Mouse (Mus musculus): Measurements from ENCODE around the gene Umodl1.
A peak's percentile ranks its signal among the peaks of the same experiment; 100 is the strongest.

Umodl1 gene

DNA sequence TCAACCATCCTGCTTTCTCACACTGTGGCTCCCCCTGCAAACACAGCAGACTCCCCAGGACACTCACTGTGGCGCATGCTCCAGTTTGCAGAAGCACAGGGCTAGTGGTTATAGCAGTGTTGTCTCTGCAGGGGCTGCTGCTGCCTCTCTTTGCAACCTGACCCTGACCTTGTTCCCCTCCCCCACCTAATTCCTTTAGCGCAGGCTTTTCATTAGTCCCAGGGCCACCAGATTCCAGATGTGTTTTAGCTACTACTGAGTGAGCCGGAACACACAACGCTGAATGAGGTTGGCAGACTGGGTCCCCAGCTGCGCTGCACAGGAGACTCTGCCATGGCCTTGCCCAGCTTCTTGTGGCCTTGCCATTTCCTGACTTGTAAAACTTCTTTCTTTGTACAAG, 46.5 kb downstream of the Umodl1 start:
- no peak for DNase-seq (ENCODE audit: low spot score)

DNA sequence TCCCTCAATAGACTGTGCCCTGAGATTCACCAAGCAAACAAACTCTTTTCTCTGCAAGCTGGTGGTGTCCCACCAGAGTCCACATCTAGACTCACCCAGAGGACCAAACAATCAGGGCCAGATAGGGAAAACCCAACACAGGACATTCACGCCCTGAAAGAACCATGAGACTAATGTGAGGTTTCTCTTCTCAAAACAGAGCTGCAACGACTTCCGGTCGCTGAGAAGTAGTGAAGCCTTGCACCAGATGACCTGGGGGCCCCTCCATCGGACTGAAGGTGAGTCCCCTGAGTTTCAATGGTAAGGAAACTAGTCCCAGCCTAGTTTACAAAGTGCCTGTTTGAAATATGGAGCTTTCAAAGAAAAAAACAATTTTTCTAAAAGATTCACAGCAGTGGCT, 48.2 kb downstream of the Umodl1 start:
- no peak for DNase-seq (ENCODE audit: low spot score)

DNA sequence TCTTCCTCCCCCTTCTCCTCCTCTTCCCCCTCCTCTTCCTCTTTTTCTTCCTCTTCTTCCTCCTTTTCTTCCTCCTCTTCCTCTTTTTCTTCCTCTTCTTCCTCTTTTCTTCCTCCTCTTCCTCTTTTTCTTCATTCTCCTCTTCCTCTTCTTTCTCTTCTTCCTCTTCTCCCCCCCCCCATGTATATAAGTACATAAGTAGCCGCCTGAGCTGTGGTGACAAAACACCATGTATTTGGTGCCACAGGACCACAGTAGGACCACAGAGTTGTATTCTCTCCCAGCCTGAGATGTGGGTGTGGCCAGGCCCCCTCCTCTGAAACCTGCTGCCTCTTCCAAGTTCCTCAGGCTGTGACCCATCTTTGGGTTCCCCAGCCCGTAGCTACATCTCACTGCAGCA, 50.8 kb downstream of the Umodl1 start:
- DNase-seq (ENCODE audit: low spot score) = no peak

DNA sequence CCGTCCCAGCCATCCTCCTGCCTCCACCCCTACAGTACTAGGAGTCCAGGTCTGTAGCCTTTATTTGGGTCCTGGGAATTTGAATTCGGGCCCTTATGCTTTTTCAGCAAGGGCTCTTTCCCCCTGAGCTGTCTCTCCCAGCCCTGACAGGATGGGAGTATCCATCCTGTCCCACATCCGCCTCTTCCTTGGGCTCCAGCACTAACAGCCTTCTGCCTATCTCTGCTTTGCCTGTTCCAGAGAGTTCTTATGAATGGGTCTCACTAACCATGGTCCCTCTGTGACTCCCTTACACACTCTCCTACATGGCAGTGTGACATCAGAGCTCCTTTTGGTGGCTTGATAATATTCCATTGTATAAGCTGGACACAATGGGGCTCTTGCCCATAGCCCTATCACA, 52.9 kb downstream of the Umodl1 start:
- no peak for DNase-seq (ENCODE audit: low spot score)

DNA sequence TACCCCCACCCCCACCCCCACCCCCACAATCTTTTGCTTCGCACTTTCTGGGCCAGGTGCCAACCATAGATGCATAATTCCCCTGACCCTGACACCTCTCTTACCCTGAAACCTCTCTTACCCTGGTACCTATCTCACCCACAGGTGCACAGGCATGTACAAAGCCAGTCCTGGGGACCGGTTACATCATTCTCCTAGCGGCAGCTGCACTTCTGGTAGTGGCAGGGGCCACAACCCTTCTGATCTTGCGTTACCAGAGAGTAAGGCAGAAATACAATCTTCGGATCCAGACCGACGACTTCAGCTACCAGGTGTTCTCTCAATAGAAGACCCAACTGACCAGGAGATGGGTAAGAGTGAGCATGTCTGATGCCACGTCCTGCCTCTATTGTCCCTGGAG, 54.0 kb downstream of the Umodl1 start:
- DNase-seq (ENCODE audit: low spot score) = no peak

DNA sequence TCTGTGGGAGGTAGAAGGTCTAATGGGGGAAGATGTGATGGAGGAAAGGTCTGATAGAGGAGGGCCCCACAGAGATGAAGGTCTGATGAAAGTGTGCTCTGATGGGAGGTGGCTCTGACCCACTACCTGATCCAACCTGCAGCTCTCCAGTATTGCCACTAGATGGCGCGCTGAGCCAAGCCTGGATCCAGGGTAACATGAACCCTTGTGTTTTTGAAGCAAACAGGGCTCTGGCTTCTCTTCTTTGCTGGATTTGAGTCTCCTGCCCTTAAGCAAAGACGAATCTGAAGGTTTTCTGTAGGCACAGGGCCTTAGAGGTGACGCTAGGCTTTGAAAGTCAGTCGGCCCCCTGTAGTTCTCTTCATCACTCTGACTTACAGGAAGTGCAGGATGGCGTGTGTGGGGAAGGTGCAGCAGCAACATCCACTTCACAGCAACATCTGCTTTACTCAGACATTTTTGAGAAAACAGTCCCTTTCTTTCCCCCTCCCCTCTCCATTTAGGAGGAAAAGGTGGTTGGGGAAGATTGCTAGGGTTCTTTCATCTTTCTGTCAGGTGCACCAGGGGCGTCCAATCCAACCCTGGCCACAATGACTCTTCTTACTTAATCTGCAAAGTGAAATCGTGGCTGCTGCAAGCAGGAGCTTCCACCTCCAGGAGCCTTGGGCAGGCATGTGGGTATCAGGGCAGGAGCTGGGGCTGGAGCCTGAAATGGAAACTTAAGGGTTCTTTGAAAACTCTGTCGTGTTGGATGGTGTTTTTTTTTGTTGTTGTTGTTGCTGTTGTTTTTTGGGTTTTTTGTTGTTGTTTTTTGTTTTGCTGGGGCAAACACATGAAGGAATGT, 57.3 kb downstream of the Umodl1 start:
- DNase-seq (ENCODE audit: low spot score) = no peak

DNA sequence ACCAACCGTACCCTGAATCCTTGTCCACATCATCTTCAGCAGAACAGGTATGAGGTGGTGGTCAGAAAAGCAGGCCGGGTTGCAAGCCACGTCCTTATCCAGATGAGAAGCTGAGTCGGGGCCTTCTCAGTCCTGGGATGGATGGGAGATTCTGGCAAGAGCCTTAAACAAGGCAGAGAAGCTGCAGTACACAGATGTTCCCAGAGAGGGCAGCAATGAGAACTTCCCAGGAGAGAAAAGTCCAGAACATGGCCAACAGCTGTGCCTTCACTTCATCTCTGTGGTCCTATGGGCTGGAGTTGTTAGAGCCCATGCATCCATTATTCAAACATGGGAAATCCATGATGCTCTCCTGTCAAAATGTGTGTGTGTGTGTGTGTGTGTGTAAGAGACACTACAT, 63.8 kb downstream of the Umodl1 start:
- DNase-seq (ENCODE audit: low spot score) = peak; percentile 81

DNA sequence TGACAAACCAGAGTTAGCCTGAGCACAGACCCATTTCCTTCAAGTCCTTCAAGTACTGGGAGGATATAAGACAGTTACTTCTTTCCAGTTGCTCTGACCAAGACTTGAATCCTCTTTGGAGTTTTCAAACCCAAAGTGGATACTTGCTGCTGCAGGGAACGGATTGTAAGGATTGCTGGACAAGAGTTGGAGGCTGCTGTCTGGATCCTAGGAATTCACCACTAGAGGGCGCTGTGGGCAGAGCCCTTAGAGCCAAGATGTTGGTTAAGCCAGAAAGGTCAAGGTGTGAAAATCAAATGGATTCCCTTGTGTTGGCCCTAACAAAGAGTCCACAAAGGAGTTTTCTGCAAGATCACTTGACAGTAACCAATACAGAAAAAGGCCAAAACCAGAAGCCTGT, 65.1 kb downstream of the Umodl1 start:
- DNase-seq (ENCODE audit: low spot score) = peak; percentile 82

DNA sequence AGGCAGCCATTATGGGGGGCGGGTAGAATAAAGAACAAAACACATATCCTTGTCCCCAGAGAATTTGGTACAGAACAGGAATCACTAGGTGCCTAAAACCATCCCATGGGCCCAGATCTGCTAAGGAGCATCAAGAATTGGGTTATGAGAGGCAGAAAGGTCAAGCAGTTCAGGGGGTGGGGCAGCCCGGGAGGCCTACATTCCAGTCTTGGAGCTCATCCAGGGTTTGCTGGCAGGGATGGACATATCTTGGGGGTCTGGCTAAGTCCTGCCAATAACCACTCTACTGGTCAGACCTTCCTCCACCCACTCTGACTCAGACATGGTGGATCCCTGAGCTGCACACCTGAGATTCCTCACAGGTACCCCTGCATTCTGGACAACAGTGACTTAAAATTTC, 65.6 kb downstream of the Umodl1 start:
- DNase-seq (ENCODE audit: low spot score) = no peak

DNA sequence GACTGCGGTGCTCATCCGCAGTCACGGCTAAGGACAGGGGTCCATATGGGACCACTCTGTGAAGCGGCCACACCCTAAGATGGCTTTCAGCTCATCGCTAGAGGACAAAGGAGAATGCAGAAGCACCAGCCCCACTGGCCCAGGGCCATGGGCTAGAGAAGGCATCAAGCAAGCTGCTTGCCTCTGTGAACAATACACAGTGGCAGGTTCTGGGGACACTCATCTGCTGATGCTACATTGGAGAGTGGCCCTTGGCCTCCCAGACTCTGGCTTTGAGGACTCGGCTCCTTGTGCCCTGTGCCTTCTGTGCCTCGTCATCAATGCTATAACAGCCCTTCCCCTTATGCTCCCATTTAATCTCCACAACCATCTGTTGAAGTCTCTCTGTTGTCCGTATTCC, 66.8 kb downstream of the Umodl1 start:
- DNase-seq (ENCODE audit: low spot score) = peak; percentile 72

DNA sequence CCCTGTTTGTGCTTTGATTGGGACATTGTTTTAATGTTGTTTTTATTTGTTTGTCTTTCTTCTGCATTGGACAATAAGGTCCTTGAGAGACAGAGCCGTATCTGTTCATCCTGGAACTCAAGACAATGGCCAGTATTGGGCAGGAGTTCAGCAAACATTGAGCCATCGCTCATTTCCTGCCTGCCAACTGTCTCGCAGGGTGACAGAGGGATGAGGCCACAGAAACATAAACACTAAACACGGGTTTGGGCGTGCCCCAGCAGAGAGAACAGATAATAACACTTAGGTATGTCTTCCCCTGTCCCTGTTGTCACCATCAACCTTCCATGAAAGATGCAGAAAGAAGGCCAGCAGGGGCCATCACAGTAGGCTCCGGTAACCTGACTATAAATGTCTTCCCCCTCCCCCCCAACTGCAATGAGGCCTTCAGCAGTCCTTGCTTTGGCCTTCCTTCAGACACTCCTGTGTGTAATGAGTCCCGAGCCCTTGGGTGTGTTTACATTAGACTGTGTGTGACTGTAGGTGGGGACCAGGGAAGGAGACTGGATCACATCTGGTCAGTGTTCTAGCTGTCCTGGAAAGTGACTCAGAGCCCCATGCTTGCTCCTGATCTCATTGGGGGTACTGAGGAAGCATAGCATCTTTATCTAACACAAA, 69.8 kb downstream of the Umodl1 start:
- DNase-seq (ENCODE audit: low spot score) = peak; percentile 41

DNA sequence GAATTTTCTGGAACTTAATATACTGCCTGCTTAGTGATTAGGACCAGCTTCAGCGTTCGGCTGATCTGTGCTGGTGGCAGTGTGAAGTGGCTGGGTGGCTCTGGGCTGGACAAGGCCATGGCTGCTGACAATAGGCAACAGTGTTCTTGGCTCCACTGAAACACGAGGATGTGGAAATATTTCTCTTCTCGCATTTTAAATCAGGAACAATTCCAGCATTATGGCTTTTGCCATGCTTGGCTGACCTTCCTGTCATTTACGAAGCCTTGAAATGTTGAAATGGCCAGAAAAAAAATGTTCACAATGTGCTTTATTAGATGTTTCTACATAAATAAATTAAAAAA, 70.3 kb downstream of the Umodl1 start:
- DNase-seq (ENCODE audit: low spot score) = no peak

DNA sequence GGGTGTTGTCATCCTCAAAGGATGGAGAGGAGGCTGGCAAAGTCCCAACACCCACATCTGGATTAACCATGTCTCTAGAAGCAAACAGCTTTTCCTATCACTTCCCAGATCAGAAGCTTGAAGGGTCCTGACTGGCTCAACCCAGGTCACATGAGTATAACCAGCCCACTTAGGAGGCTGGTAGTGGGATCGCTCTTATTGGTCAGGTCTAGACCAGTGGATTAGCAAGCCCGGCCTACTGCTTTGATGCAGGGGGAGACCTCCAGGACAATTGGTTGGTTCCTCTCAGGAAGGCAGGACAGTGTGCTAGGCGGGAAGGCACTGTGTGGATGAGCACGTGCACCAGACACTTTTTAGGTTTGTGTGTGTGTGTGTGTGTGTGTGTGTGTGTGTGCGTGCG, 72.5 kb downstream of the Umodl1 start:
- DNase-seq (ENCODE audit: low spot score) = no peak

DNA sequence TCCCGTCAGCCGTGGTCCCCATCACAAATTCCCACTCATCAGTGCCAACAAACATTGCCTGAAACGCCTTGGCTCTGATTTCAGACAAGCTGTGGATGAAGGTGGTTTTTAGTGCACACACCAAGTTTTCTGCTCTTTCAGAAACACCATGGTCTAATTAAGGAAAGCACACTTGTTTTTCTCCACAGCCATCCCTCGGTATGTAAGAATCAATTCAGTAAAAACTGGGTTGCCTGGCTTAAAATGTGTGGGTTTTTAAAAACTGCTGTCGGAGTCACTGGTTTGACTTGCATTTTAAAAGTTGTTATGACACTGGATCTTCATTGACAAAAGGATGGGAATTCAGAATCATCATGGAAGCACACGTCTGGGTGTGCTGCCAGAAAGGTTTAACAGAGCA, 73.3 kb downstream of the Umodl1 start:
- DNase-seq (ENCODE audit: low spot score) = no peak

DNA sequence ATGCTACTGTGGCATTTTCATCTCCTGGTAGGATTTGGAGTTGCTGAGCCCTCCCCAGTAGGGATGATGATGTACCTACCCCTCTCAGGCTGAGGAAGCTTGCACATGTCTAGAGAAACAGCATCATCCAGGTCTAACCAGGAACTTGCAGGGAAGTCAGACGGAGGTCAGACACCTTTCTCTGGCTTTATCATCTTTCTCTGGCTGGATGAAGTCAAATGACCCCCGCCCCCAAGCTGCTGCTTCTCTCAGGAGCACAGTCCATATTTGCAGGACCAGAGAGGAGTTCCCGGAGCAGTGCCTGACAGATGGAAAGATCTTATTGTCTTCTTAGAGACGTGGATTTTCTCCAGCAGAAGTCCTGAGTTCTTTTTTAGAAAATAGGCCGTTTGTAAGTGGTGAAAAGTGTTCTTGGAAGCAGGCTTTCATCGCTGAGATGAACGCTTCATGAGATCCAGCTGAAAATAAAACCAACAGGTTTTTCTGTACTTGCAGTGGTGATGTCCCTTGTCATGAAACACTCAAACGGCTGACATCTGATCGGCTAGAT, 74.5 kb downstream of the Umodl1 start:
- DNase-seq (ENCODE audit: low spot score) = no peak

DNA sequence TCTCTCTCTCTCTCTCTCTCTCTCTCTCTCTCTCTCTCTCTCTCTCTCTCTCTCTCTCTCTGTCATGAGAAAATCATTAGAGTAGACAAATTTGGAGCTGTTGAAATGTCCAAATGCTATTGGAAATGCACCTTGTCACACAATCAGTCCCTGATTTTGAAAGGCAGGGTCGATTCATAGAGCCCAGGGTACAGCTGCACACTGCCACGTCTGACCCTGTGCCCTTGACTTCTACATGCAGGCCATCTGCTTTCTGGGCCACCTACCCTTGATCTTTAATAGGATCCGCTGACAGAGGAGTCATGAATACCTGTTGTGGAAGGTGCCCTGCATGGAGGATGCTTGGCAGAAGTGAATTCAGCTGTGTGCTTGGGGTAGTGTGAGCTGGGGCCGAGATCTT, 75.0 kb downstream of the Umodl1 start:
- DNase-seq (ENCODE audit: low spot score) = no peak

DNA sequence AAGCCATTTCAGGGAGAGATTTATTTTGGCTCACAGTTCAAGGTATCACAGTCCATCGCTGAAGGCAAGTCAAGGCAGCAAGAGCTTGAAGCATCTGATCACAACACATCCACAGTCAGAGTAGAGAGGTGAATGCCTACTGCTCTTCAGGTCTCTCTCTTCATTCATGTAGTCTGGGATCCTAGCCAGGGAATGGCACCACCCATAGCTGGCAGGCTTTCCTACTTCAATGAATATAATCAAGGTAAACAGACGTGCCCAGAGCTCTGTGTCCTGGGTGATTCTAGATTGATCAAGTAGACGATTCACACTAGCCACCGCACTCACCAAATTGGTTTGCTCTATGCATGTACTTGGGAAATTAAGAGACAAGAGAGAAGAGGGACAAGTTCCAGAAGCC, 77.9 kb downstream of the Umodl1 start:
- DNase-seq (ENCODE audit: low spot score) = no peak

DNA sequence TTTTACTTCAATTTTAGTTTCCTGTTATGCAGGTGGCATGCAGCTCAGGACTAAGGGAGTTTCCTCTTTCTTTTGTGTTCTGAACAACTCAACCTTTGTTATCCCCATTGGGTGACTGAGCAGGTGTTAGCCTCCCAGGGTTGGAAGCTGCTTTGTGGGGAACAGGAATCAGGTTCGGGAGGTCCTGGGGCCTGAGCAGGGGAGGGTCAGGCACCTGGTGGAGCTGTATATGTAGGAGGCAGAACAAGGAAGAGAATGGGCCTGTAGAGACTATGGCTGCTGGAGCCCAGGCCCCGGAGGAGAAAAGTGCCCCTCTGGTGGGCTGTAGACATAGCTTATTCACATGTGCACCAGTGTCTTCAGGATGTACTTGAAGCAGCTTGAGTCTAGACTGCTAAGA, 78.8 kb downstream of the Umodl1 start:
- no peak for DNase-seq (ENCODE audit: low spot score)

DNA sequence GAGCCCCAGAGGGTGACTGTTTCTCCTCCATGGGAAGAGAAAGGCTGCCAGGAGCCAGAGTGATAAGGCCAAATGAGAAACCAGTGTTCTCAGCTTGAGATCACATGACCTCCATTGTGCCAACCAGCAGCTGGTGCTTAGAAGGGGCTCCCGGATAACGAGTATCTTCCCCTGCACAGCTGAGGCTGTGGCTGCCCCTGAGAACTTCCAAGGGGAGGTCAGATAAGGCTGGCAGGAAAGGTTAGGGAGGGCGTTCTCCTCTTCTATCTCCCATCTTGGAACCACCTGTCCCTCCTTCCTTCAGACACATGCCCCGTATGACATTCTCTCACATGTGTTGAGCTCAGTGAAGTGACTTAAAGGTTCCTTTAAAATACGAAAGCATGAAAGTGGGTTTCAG, 79.7 kb downstream of the Umodl1 start:
- DNase-seq (ENCODE audit: low spot score) = no peak

DNA sequence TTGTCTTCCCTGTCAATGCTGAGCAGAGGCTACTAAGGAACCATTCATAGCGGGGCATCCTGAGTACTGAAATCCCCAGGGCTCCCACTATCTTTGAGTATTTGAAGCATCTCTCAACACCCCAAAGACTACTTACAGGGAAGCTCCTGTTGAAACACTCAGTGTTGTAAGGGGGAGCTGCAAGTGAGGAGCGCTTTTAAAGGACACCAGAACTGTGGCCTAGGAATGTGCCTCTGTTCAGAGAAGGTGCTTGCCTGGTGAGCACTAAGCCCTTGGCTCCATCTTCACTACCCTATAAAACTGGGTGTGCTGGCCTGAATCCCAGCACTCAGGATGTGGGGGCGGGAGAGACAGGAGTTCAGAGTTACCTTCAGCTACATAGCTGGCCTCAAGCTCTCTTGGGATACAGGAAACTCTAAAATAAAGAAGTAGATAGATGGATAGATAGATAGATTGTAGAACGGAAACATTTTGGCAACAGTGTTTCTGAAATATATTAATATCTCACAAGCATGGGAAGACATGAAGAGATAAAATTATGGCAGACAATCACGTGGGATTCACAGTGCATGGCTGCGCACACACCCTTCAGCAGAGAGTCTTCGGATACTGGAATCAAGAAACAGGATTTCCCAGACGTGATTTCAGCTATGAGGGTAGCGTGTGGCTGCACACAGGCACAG, 80.4 kb downstream of the Umodl1 start:
- DNase-seq (ENCODE audit: low spot score) = no peak

DNA sequence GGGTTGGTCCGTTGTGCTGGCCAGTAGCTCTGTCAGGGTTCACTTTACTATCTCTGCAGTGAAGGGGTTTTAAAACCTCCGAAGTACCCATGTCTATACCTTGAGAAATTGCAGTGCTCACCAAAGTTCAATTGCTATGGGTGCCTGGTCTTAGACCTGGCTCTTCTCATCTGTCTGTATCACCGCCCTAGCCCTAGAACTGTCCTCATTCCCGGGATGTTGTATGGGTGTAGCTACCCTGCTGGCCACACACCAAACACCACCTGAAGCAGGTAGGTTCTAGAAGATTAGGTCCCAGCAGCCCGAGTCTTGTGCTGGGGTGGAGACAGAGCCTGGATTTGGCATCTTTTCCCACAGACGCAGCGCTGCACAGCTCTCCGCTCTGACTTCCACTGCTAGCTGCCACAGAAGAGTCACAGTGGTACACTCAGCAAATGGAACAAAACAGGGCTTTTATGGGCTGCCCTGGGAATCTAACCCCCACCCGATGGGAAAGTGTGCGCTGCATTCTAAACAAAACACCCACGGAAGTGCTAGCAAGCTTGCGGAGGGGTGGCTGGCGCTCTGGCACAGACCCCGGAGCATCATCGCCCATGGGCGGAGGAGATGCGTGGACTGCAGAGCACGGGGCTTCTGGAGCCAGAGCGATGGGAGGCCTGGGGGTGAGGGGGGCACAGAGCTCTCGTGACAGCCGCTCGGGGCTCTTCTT, 81.9 kb downstream of the Umodl1 start:
- DNase-seq (ENCODE audit: low spot score) = peak; percentile 78

DNA sequence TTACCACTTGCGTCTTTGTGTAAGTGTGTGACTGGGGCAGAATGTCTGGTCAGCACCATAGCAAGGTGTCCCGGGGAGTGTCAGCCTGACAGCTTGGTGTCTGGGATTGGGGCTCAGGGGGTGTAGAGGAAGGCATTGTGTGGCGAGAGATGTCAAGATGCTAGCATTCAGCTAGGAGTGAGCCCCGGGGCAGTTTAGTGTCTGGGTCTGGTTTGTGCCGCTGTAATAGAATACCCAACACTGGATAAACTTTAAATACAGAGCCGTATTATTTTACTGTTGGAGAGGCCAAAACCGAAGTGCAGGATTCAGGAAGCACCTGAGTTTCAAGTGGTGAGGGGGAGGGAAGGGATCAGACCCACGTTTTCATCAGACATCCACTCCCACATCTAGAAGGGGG, 82.9 kb downstream of the Umodl1 start:
- no peak for DNase-seq (ENCODE audit: low spot score)
